Mouse (Mus musculus) cerebellum, postnatal 25 days (tissue): ENCODE results near the gene Vmn1r201.

ENCODE experiments used
- DNase-seq, 2 experiments: peaks; one replicate each; pipeline ENCODE4 v3.0.0; 2021; ENCODE audit warnings: mixed read lengths in 2 of 2

Vmn1r201 gene

GRCm38 (mm10) chr13:22471623-22472022 is at the start of gene Vmn1r201:
Gene Vmn1r201, plus strand, starts transcription at chr13:22471923.
- no peak for DNase-seq

- no peak for DNase-seq
These were observed 16.6 kb upstream of the Vmn1r201 start for GRCm38 (mm10) chr13:22455145-22455544.

GRCm38 (mm10) chr13:22502431-22502830 is 30.7 kb downstream of the Vmn1r201 start:
- DNase-seq = no peak

- DNase-seq = no peak
These were observed 33.6 kb downstream of the Vmn1r201 start, which contains the start of gene Vmn1r202 for GRCm38 (mm10) chr13:22505281-22505680. Gene Vmn1r202, minus strand, starts transcription at chr13:22505381.

- no peak for DNase-seq
These were observed 46.1 kb downstream of the Vmn1r201 start, which contains the start of gene Vmn1r203 for GRCm38 (mm10) chr13:22517814-22518213. Gene Vmn1r203, plus strand, starts transcription at chr13:22518114.
